Mouse (Mus musculus) spleen, adult 2 months (tissue): ENCODE results near the gene Phb2. TPM values are rescaled to one million over a fixed set of nuclear protein-coding genes. Genes with fewer than 3 reads are reported as not detected.

ENCODE experiments used
- DNase-seq, 2 experiments: peaks; one replicate each; pipeline versions ENCODE4 v3.0.0 to v3.0.0-alpha.2; 2012 to 2021; ENCODE audit warnings: low spot score in 2 of 2, low read depth in 1 of 2
- H3K27ac ChIP-seq: fragments of 200-500 bp; 2 replicates; pipeline ENCODE4 v1.5.1; 2012; ENCODE audit warnings: low read length, inconsistent platforms; ENCODE audit not compliant: insufficient read depth
- H3K27me3 ChIP-seq: fragments of 200-500 bp; 2 replicates; pipeline ENCODE4 v1.6.1; 2012; ENCODE audit warnings: mild to moderate bottlenecking, moderate library complexity, low read length, inconsistent platforms; ENCODE audit not compliant: control insufficient read depth, insufficient read depth
- H3K36me3 ChIP-seq: fragments of 200-500 bp; 2 replicates; pipeline ENCODE4 v1.6.1; 2012; ENCODE audit warnings: mild to moderate bottlenecking, low read length, inconsistent platforms; ENCODE audit not compliant: control insufficient read depth, insufficient read depth
- H3K4me1 ChIP-seq: fragments of 200-500 bp; 2 replicates; pipeline ENCODE4 v1.6.1; 2011; ENCODE audit warnings: inconsistent platforms; ENCODE audit not compliant: control insufficient read depth, insufficient read depth, insufficient read length
- H3K4me3 ChIP-seq: fragments of 200-500 bp; 2 replicates; pipeline ENCODE4 v1.5.1; 2011; ENCODE audit warnings: mild to moderate bottlenecking, inconsistent platforms; ENCODE audit not compliant: insufficient read depth, insufficient read length; ENCODE audit errors: extremely low read depth
- CTCF ChIP-seq: fragments of 200-500 bp; IDR thresholded peaks from 2 replicates; pipeline ENCODE4 v1.5.1; 2011; ENCODE audit warnings: mild to moderate bottlenecking, inconsistent platforms; ENCODE audit not compliant: insufficient read depth, insufficient read length, insufficient replicate concordance; ENCODE audit errors: extremely low read depth
- POLR2A ChIP-seq: fragments of 200-500 bp; IDR thresholded peaks from 2 replicates; pipeline ENCODE4 v1.6.1; 2011; ENCODE audit warnings: low read depth, low read length, inconsistent platforms
- WGBS: fragments of 180-500 bp; shearing (Covaris S2); methylation state at CpG from one replicate; pipeline ENCODE4 v1.1.7; 2018; 5-methylcytosine and 5-hydroxymethylcytosine counted together
- polyA plus RNA-seq: library from polyadenylated mRNA; depleted of rRNA; stranded (reverse); fragments of >200 nt; gene quantifications from 2 replicates; pipeline ENCODE4 v1.2.3, GENCODE M21; 2012

The Phb2 gene
- polyA plus RNA-seq, 1 experiment = 103 TPM

DNA sequence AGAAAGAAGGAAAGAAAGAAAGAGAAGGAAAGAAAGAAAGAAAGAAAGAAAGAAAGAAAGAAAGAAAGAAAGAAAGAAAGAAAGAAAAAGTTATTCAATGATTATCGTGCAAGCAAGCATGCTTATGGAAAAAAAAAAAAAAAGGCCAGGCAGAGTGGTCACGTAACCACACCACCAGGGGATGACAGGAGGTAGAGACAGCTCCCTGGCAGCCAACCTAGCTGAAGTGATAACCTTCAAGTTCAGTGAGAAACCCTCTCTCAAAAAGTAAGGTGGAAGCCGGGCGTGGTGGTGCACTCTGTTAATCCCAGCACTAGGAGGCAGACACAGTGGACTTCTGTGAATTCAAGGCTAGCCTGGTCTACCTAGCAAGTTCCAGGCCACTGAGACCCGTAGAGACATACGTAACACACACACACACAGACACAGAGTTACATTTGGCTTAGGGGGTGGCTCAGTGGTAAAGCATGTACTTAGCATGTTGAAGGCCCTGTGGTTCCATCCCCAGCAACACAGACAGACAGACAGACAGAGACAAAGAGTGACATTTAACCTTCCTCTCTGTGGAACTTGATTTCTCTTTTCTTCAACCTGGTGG lies 10.8 kb downstream of the Phb2 start:
- TF ChIP-seq POLR2A (no peak), CTCF (no peak)
- peaks cover 47% of the 10 kb centered on the region for H3K36me3 ChIP-seq
- peak in 1 of 2 experiments; percentile 9 for DNase-seq
- 50% methylated on average over 6 of the region's 6 CpGs for WGBS
- H3K27ac ChIP-seq = peak overlapping the region; percentile 90
- H3K4me3 ChIP-seq = peak overlapping the region; percentile 48
- peaks cover 48% of the 10 kb centered on the region; the same call in 1 of the 2 replicates for H3K4me1 ChIP-seq
- H3K27me3 ChIP-seq = no peaks in the 10 kb centered on the region

DNA sequence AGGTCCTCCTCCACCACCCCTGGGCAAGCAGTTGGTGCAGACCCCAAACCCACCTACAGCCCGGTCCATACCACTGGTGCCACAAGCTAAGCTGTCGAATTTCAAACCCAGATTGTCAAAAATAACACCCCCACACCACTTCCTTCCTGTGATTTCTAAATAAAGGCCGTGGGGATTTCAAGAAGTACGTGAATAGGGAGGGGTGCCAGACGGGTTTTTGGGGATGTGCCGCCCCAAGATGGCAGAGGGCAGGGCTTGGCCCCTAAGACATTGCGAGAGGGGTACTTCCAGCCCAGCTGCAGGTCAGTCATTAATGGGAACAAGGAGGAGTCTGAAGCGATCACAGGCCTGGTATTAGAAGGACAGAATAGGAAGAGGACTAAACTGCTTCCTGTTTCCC lies 11.4 kb downstream of the Phb2 start:
- WGBS = 11% methylated on average over 8 of the region's 8 CpGs
- peak in 1 of 2 experiments; percentile 63 for DNase-seq
- H3K4me1 ChIP-seq = peaks cover 54% of the 10 kb centered on the region; the same call in 1 of the 2 replicates
- no peak for TF ChIP-seq POLR2A
- TF ChIP-seq CTCF = no peak
- H3K27ac ChIP-seq = peak overlapping the region; percentile 90
- H3K27me3 ChIP-seq = no peaks in the 10 kb centered on the region
- H3K36me3 ChIP-seq = peaks cover 53% of the 10 kb centered on the region
- H3K4me3 ChIP-seq = peak overlapping the region; percentile 48

DNA sequence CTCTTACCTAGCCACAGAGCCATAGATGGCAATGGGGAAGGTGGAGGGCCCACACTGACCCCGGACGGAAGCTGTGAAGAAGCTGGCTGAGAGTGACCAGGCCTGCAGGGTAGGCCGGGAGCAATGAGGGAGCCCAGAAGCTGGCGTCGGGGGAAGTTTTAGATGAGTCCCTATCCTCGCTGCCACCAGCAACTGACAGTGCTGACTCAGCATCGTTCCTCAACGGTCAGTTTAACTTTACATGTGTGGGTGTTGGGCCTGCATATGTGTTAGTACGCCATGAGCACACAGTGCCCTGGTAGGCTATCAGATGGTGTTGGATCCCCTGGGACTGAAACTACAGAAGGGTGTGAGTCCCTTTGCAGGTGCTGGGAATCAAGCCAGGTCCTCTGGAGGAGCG lies 12.3 kb downstream of the Phb2 start:
- peak in 1 of 2 experiments; percentile 15 for DNase-seq
- peaks cover 60% of the 10 kb centered on the region for H3K36me3 ChIP-seq
- WGBS = 68% methylated on average over 10 of the region's 10 CpGs
- no peak for TF ChIP-seq CTCF
- H3K27me3 ChIP-seq = no peaks in the 10 kb centered on the region
- no peak overlapping the region for H3K4me3 ChIP-seq
- H3K27ac ChIP-seq = peak overlapping the region; percentile 90
- H3K4me1 ChIP-seq = peaks cover 57% of the 10 kb centered on the region; the same call in 1 of the 2 replicates

DNA sequence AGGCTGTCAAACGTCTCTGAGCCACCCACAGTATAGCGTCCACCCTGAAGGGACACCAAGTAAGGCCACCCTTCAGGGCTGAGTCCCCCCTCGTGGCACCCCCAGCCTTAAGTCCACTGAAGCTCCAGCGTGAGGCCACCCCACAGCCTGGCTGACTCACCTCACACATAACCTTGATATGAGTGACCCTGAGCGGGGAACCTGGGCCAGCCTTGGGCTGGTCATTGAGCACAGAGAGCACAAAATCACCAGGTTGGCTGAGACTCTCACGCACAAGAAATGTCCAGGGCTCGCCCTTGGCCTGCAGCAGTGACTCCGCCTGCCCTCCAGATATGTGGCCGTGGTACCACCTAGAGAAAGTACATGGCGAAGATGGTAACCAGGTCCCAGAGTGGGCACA lies 16.5 kb downstream of the Phb2 start:
- peaks cover 42% of the 10 kb centered on the region; the same call in 1 of the 2 replicates for H3K4me1 ChIP-seq
- 89% methylated on average over 10 of the region's 10 CpGs for WGBS
- H3K27ac ChIP-seq = peak overlapping the region; percentile 64
- DNase-seq = no peak
- no peak overlapping the region for H3K4me3 ChIP-seq
- no peaks in the 10 kb centered on the region for H3K27me3 ChIP-seq
- TF ChIP-seq POLR2A = no peak
- TF ChIP-seq CTCF = no peak
- H3K36me3 ChIP-seq = peaks cover 58% of the 10 kb centered on the region

DNA sequence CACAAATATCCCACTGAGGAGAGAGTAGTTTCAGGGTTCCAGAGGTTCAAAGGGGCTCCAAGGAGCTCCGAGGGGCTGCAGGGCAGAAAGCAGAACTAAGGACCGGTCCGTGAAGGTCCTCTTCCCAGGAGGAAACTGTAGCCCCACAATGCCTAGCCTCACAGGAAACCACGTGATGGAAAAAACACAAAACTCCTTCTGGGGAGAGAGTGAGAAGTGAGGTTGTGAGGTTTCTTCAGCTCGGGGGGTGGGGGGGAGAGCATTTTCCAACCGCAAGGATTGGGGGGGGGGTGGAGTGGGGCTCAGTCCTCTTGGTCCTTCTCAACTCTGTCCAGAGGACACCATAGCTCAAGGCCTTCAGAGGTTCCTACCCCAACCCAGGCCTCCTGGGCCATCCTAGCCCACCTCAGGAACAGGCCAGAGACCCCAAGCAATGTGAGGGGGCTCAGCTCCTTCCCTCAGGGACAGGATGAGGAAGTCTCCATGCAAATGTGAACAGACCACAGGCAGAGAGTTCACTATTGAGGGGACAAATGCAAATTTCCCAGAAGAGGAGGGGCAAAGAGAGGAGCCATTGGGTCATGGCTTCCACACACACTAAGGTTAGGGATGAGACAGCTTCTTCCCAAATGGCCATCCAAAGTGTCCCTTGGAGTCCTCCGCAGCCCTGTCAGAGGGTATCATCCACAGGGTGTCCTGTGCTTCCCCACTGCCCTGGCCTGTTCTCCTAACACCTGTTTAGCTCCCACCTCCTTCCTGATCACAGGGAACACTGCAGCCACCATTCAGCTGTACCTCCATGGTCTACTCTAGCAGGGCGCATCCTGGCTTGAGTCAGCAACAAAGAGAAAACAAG lies 17.9 kb downstream of the Phb2 start:
- peak overlapping the region; percentile 59 for H3K4me3 ChIP-seq
- peaks cover 49% of the 10 kb centered on the region for H3K36me3 ChIP-seq
- no peaks in the 10 kb centered on the region for H3K27me3 ChIP-seq
- peaks cover 36% of the 10 kb centered on the region; the same call in 1 of the 2 replicates for H3K4me1 ChIP-seq
- peak overlapping the region; percentile 96 for H3K27ac ChIP-seq
- WGBS = 20% methylated on average over 8 of the region's 8 CpGs
- TF ChIP-seq POLR2A = no peak; the same call in 1 of the 2 replicates
- no peak for TF ChIP-seq CTCF
- peak; percentile 73 to 86 for DNase-seq

DNA sequence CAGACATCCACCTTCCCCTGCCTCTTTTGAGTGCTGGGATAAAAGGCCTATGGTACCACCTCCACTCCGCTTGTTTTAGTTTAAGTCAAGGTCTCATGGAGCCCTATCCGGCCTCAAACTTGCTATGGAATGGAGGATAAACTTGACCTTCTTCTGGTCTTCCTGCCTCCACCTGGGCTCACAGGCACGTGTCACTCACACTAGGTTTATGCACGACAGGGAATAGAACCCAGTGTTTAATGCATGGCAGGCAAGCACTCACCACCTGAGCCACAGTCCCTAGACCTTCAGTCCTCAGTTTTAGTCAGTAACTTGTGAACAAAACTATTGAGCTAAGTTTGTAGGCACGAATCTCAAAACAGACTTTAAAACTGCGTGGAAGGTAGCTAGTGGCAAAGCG lies 18.9 kb downstream of the Phb2 start:
- H3K4me1 ChIP-seq = peaks cover 31% of the 10 kb centered on the region; the same call in 1 of the 2 replicates
- H3K27ac ChIP-seq = peak overlapping the region; percentile 96
- WGBS = 59% methylated on average over 7 of the region's 7 CpGs
- no peaks in the 10 kb centered on the region for H3K27me3 ChIP-seq
- DNase-seq = no peak
- TF ChIP-seq CTCF (no peak), POLR2A (no peak)
- H3K36me3 ChIP-seq = peaks cover 41% of the 10 kb centered on the region
- H3K4me3 ChIP-seq = peak overlapping the region; percentile 89
